Mouse (Mus musculus) hindbrain, postnatal 0 days (tissue): ENCODE measurements around the gene Gm10134. TPM values are rescaled to one million over a fixed set of nuclear protein-coding genes. Genes with fewer than 3 reads are reported as not detected.

Experiments used
- ATAC-seq: fragments of 200-750 bp; cut with Nextera tagmentation; 2 replicates; pipeline ENCODE4 v1.8.0; 2017; ENCODE audit warnings: mild to moderate bottlenecking, moderate TSS enrichment, moderate library complexity
- DNase-seq: peaks from one replicate; pipeline ENCODE4 v3.0.0-alpha.2; 2015; ENCODE audit warnings: low spot score
- H3K27ac ChIP-seq: fragments of 300-500 bp; sonication (generic); 2 replicates; pipeline ENCODE4 v1.5.1; 2014; ENCODE audit warnings: mild to moderate bottlenecking
- H3K27me3 ChIP-seq: fragments of 300-500 bp; sonication (generic); 2 replicates; pipeline ENCODE4 v1.6.1; 2014; ENCODE audit warnings: low read length, mixed read lengths; ENCODE audit not compliant: insufficient read depth
- H3K36me3 ChIP-seq: fragments of 300-500 bp; sonication (generic); 2 replicates; pipeline ENCODE4 v1.6.1; 2014; ENCODE audit warnings: low read length, mixed read lengths; ENCODE audit not compliant: insufficient read depth
- H3K4me1 ChIP-seq: fragments of 300-500 bp; sonication (generic); 2 replicates; pipeline ENCODE4 v1.6.1; 2014; ENCODE audit warnings: antibody characterized with exemption, low read length, mixed read lengths; ENCODE audit not compliant: insufficient read depth
- H3K4me2 ChIP-seq: fragments of 300-500 bp; sonication (generic); 2 replicates; pipeline ENCODE4 v1.6.1; 2014; ENCODE audit warnings: low read depth, mild to moderate bottlenecking, low read length, moderate library complexity, mixed read lengths
- H3K4me3 ChIP-seq: fragments of 300-500 bp; sonication (generic); 2 replicates; pipeline ENCODE4 v1.5.1; 2014; ENCODE audit warnings: low read length
- H3K9ac ChIP-seq: fragments of 300-500 bp; sonication (generic); replicated peaks from 2 replicates; pipeline ENCODE4 v1.6.1; 2014; ENCODE audit warnings: mild to moderate bottlenecking, low read length, moderate library complexity, mixed read lengths
- H3K9me3 ChIP-seq: fragments of 300-500 bp; sonication (generic); 2 replicates; pipeline ENCODE4 v1.6.1; 2016; ENCODE audit warnings: low read length, mixed read lengths
- CTCF ChIP-seq: IDR thresholded peaks from 2 replicates; pipeline ENCODE4 v1.5.1; 2016; ENCODE audit warnings: antibody characterized with exemption, control low read depth, low read depth
- WGBS: fragments of 180-500 bp; shearing (Covaris S2); extraction: QIAGEN DNeasy Blood & Tissue Kit; methylation state at CpG from one replicate; pipeline ENCODE4 v1.1.7; 2014; 5-methylcytosine and 5-hydroxymethylcytosine counted together
- polyA plus RNA-seq: library from polyadenylated mRNA; unstranded; fragments of >200 nt; fragmentation: Nextera tagmentation; extraction: Ambion mirVana; gene quantifications from 2 replicates; pipeline ENCODE4 v1.2.1, GENCODE M21; 2015
- total RNA-seq: library from RNA; depleted of rRNA; stranded (reverse); fragments of >200 nt; gene quantifications from 2 replicates; pipeline ENCODE4 v1.2.3, GENCODE M21; 2014

The Gm10134 gene
- total and polyA plus RNA-seq, 2 experiments from 2014 or later: 4.8 TPM; not detected in 1

- peak overlapping the region; percentile 33; the same call in 1 of the 2 replicates for H3K9ac ChIP-seq
- peak overlapping the region; percentile 86 for H3K27ac ChIP-seq
- H3K9me3 ChIP-seq: no peaks in the 10 kb centered on the region
- H3K4me1 ChIP-seq: peaks cover 61% of the 10 kb centered on the region
- TF ChIP-seq CTCF: no peak
- peaks cover 17% of the 10 kb centered on the region for H3K36me3 ChIP-seq
- no peak overlapping the region for H3K4me3 ChIP-seq
- 0 out of 2 replicates have a peak overlapping the region, but pooled peaks have one; percentile 23 for H3K4me2 ChIP-seq
- H3K27me3 ChIP-seq: no peaks in the 10 kb centered on the region
- peak; percentile 21; the same call in 1 of the 2 replicates for ATAC-seq
- peak; percentile 65 for DNase-seq
- 14% methylated on average over 1 of the region's 1 CpGs for WGBS
Observed at GRCm38 (mm10) chr2:28538817-28539128, 32.9 kb downstream of the Gm10134 start.

- Histone ChIP-seq H3K4me2 (0 out of 2 replicates have a peak overlapping the region, but pooled peaks have one; percentile 23), H3K9ac (peak overlapping the region; percentile 33; the same call in 1 of the 2 replicates), H3K27ac (peak overlapping the region; percentile 86), H3K27me3 (no peaks in the 10 kb centered on the region), H3K4me3 (no peak overlapping the region), H3K4me1 (peaks cover 56% of the 10 kb centered on the region), H3K36me3 (peaks cover 21% of the 10 kb centered on the region), H3K9me3 (no peaks in the 10 kb centered on the region)
- TF ChIP-seq CTCF: no peak
- WGBS: 18% methylated on average over 7 of the region's 7 CpGs
- DNase-seq: peak; percentile 80
- ATAC-seq: peak; percentile 60
Observed at GRCm38 (mm10) chr2:28539206-28539605, 33.3 kb downstream of the Gm10134 start.

GRCm38 (mm10) chr2:28539949-28540348 is 34.1 kb downstream of the Gm10134 start:
- Histone ChIP-seq H3K27ac (peak overlapping the region; percentile 86), H3K4me2 (no peak overlapping the region)
- TF ChIP-seq CTCF: no peak

GRCm38 (mm10) chr2:28540587-28541227 is 34.8 kb downstream of the Gm10134 start:
- Histone ChIP-seq H3K27ac (0 out of 2 replicates have a peak overlapping the region, but pooled peaks have one; percentile 86), H3K9ac (no peak overlapping the region), H3K4me3 (no peak overlapping the region), H3K36me3 (peaks cover 35% of the 10 kb centered on the region), H3K9me3 (no peaks in the 10 kb centered on the region), H3K4me2 (no peak overlapping the region), H3K27me3 (no peaks in the 10 kb centered on the region), H3K4me1 (peaks cover 42% of the 10 kb centered on the region)
- no peak for DNase-seq
- TF ChIP-seq CTCF: no peak
- 74% methylated on average over 8 of the region's 8 CpGs for WGBS
- ATAC-seq: no peak

More at GRCm38 (mm10) chr2:28539949-28540348, 34.1 kb downstream of the Gm10134 start:
- Histone ChIP-seq H3K9ac (peak overlapping the region; percentile 6; the same call in 1 of the 2 replicates), H3K27me3 (no peaks in the 10 kb centered on the region), H3K36me3 (peaks cover 28% of the 10 kb centered on the region), H3K4me1 (peaks cover 49% of the 10 kb centered on the region), H3K4me3 (no peak overlapping the region), H3K9me3 (no peaks in the 10 kb centered on the region)
- DNase-seq (no peak), ATAC-seq (no peak)
- WGBS: 53% methylated on average over 2 of the region's 2 CpGs

GRCm38 (mm10) chr2:28543894-28544293 is 38.0 kb downstream of the Gm10134 start:
- no peaks in the 10 kb centered on the region for H3K9me3 ChIP-seq
- H3K9ac ChIP-seq: no peak overlapping the region
- peaks cover 17% of the 10 kb centered on the region for H3K4me1 ChIP-seq
- H3K36me3 ChIP-seq: peaks cover 55% of the 10 kb centered on the region
- H3K27me3 ChIP-seq: no peaks in the 10 kb centered on the region
- ATAC-seq: no peak
- peak; percentile 51 for DNase-seq
- WGBS: 67% methylated on average over 8 of the region's 8 CpGs
- no peak overlapping the region for H3K4me3 ChIP-seq
- peak overlapping the region; percentile 41; the same call in 1 of the 2 replicates for H3K27ac ChIP-seq
- H3K4me2 ChIP-seq: no peak overlapping the region
- no peak for TF ChIP-seq CTCF

- peak; percentile 87 for DNase-seq
- no peaks in the 10 kb centered on the region for H3K27me3 ChIP-seq
- no peak overlapping the region for H3K4me3 ChIP-seq
- H3K9ac ChIP-seq: no peak overlapping the region
- H3K36me3 ChIP-seq: peaks cover 76% of the 10 kb centered on the region
- no peaks in the 10 kb centered on the region for H3K4me1 ChIP-seq
- peak; percentile 38 for ATAC-seq
- peak overlapping the region; percentile 62; the same call in 1 of the 2 replicates for H3K27ac ChIP-seq
- no peak overlapping the region for H3K4me2 ChIP-seq
- no peak for TF ChIP-seq CTCF
- no peaks in the 10 kb centered on the region for H3K9me3 ChIP-seq
Observed at GRCm38 (mm10) chr2:28545976-28546375, 40.1 kb downstream of the Gm10134 start.

- TF ChIP-seq CTCF: no peak
- no peak overlapping the region for H3K4me2 ChIP-seq
- no peak overlapping the region for H3K4me3 ChIP-seq
- H3K27ac ChIP-seq: peak overlapping the region; percentile 62; the same call in 1 of the 2 replicates
- no peaks in the 10 kb centered on the region for H3K4me1 ChIP-seq
- peaks cover 82% of the 10 kb centered on the region for H3K36me3 ChIP-seq
- H3K9ac ChIP-seq: no peak overlapping the region
- 64% methylated on average over 6 of the region's 6 CpGs for WGBS
- no peaks in the 10 kb centered on the region for H3K9me3 ChIP-seq
- no peaks in the 10 kb centered on the region for H3K27me3 ChIP-seq
- no peak for ATAC-seq
- DNase-seq: no peak
Observed at GRCm38 (mm10) chr2:28546560-28546959, 40.7 kb downstream of the Gm10134 start.
